Mouse (Mus musculus) forebrain, postnatal 0 days (tissue): ENCODE results near the gene Msi2. TPM values are rescaled to one million over a fixed set of nuclear protein-coding genes. Genes with fewer than 3 reads are reported as not detected.

ENCODE experiments used
- ATAC-seq: fragments of 200-750 bp; cut with Nextera tagmentation; 2 replicates; pipeline ENCODE4 v1.8.0; 2017; ENCODE audit warnings: mild to moderate bottlenecking, moderate library complexity
- DNase-seq: peaks from one replicate; pipeline ENCODE4 v3.0.0-alpha.2; 2015
- H3K27ac ChIP-seq: fragments of 300-500 bp; sonication (generic); 2 replicates; pipeline ENCODE4 v1.5.1; 2014; ENCODE audit warnings: low read depth, mild to moderate bottlenecking, antibody characterized with exemption, low read length, moderate library complexity, mixed read lengths
- H3K27me3 ChIP-seq: fragments of 300-500 bp; sonication (generic); 2 replicates; pipeline ENCODE4 v1.6.1; 2014; ENCODE audit warnings: mild to moderate bottlenecking, low read length, mixed read lengths; ENCODE audit not compliant: insufficient read depth
- H3K36me3 ChIP-seq: fragments of 300-500 bp; sonication (generic); 2 replicates; pipeline ENCODE4 v1.6.1; 2014; ENCODE audit warnings: mild to moderate bottlenecking, moderate library complexity; ENCODE audit not compliant: insufficient read depth
- H3K4me1 ChIP-seq: fragments of 300-500 bp; sonication (generic); 2 replicates; pipeline ENCODE4 v1.6.1; 2014; ENCODE audit warnings: antibody characterized with exemption; ENCODE audit not compliant: insufficient read depth
- H3K4me2 ChIP-seq: fragments of 300-500 bp; sonication (generic); 2 replicates; pipeline ENCODE4 v1.6.1; 2014; ENCODE audit warnings: low read depth, mild to moderate bottlenecking, moderate library complexity
- H3K4me3 ChIP-seq: fragments of 300-500 bp; sonication (generic); 2 replicates; pipeline ENCODE4 v1.5.1; 2014; ENCODE audit warnings: low read depth, low read length, mixed read lengths
- H3K9ac ChIP-seq: fragments of 300-500 bp; sonication (generic); 2 replicates; pipeline ENCODE4 v1.6.1; 2014; ENCODE audit warnings: mild to moderate bottlenecking
- H3K9me3 ChIP-seq: fragments of 300-500 bp; sonication (generic); 2 replicates; pipeline ENCODE4 v1.6.1; 2016; ENCODE audit warnings: low read length
- CTCF ChIP-seq: sonication (generic); IDR thresholded peaks from 2 replicates; pipeline ENCODE4 v1.5.1; 2016; ENCODE audit warnings: antibody characterized with exemption, control low read depth, low read depth
- WGBS: fragments of 180-500 bp; shearing (Covaris S2); extraction: QIAGEN DNeasy Blood & Tissue Kit; methylation state at CpG from one replicate; pipeline ENCODE4 v1.1.7; 2014; 5-methylcytosine and 5-hydroxymethylcytosine counted together
- polyA plus RNA-seq: library from polyadenylated mRNA; unstranded; fragments of >200 nt; fragmentation: Nextera tagmentation; extraction: Ambion mirVana; gene quantifications from 2 replicates; pipeline ENCODE4 v1.2.1, GENCODE M21; 2015
- total RNA-seq: library from RNA; depleted of rRNA; stranded (reverse); fragments of >200 nt; gene quantifications from 2 replicates; pipeline ENCODE4 v1.2.3, GENCODE M21; 2014

Msi2 gene
- total and polyA plus RNA-seq, 2 experiments from 2014 or later, result 18.5 to 107 TPM

GRCm38 (mm10) chr11:88583866-88584265 lies 134.4 kb downstream of the Msi2 start:
- no peak for TF ChIP-seq CTCF
- WGBS, result 13% methylated on average over 6 of the region's 6 CpGs
- Histone ChIP-seq H3K4me1 (peaks cover 29% of the 10 kb centered on the region), H3K27me3 (no peaks in the 10 kb centered on the region), H3K27ac (peak overlapping the region; percentile 71), H3K9me3 (no peaks in the 10 kb centered on the region), H3K36me3 (no peaks in the 10 kb centered on the region), H3K9ac (no peak overlapping the region), H3K4me2 (no peak overlapping the region), H3K4me3 (no peak overlapping the region)
- DNase-seq (no peak), ATAC-seq (no peak)

GRCm38 (mm10) chr11:88583259-88583833 lies 135.0 kb downstream of the Msi2 start:
- no peaks in the 10 kb centered on the region for H3K27me3 ChIP-seq
- H3K4me1 ChIP-seq, result peaks cover 29% of the 10 kb centered on the region
- H3K36me3 ChIP-seq, result no peaks in the 10 kb centered on the region
- H3K27ac ChIP-seq, result peak overlapping the region; percentile 71
- TF ChIP-seq CTCF, result no peak
- no peak overlapping the region for H3K9ac ChIP-seq
- WGBS, result 10% methylated on average over 8 of the region's 8 CpGs
- no peak overlapping the region for H3K4me3 ChIP-seq
- no peak overlapping the region for H3K4me2 ChIP-seq
- H3K9me3 ChIP-seq, result no peaks in the 10 kb centered on the region
- ATAC-seq (peak; percentile 76), DNase-seq (peak; percentile 70)

- no peaks in the 10 kb centered on the region for H3K9me3 ChIP-seq
- no peak overlapping the region for H3K9ac ChIP-seq
- WGBS, result 6% methylated on average over 7 of the region's 7 CpGs
- no peaks in the 10 kb centered on the region for H3K27me3 ChIP-seq
- no peak for TF ChIP-seq CTCF
- H3K27ac ChIP-seq, result peak overlapping the region; percentile 71
- no peaks in the 10 kb centered on the region for H3K36me3 ChIP-seq
- peaks cover 29% of the 10 kb centered on the region for H3K4me1 ChIP-seq
- DNase-seq (peak; percentile 51), ATAC-seq (peak; percentile 13; the same call in 1 of the 2 replicates)
- no peak overlapping the region for H3K4me3 ChIP-seq
- H3K4me2 ChIP-seq, result peak overlapping the region; percentile 19
Measured at GRCm38 (mm10) chr11:88582781-88583180, 135.5 kb downstream of the Msi2 start.

- no peaks in the 10 kb centered on the region for H3K27me3 ChIP-seq
- H3K9ac ChIP-seq, result no peak overlapping the region
- no peaks in the 10 kb centered on the region for H3K9me3 ChIP-seq
- peak overlapping the region; percentile 19 for H3K4me2 ChIP-seq
- WGBS, result 11% methylated on average over 13 of the region's 13 CpGs
- peak overlapping the region; percentile 71 for H3K27ac ChIP-seq
- no peaks in the 10 kb centered on the region for H3K36me3 ChIP-seq
- DNase-seq, result no peak
- no peak overlapping the region for H3K4me3 ChIP-seq
- H3K4me1 ChIP-seq, result peaks cover 29% of the 10 kb centered on the region
- ATAC-seq, result no peak; the same call in 1 of the 2 replicates
- no peak for TF ChIP-seq CTCF
Measured at GRCm38 (mm10) chr11:88582021-88582707, 136.1 kb downstream of the Msi2 start.

GRCm38 (mm10) chr11:88581375-88581774 lies 136.9 kb downstream of the Msi2 start:
- Histone ChIP-seq H3K4me3 (no peak overlapping the region), H3K4me2 (no peak overlapping the region), H3K36me3 (no peaks in the 10 kb centered on the region), H3K4me1 (peaks cover 37% of the 10 kb centered on the region), H3K27me3 (no peaks in the 10 kb centered on the region), H3K27ac (no peak overlapping the region), H3K9ac (no peak overlapping the region), H3K9me3 (no peaks in the 10 kb centered on the region)
- WGBS, result 44% methylated on average over 7 of the region's 7 CpGs
- DNase-seq, result no peak
- no peak for TF ChIP-seq CTCF
- ATAC-seq, result no peak

GRCm38 (mm10) chr11:88578700-88579099 lies 139.6 kb downstream of the Msi2 start:
- H3K9ac ChIP-seq, result no peak overlapping the region
- peaks cover 37% of the 10 kb centered on the region for H3K4me1 ChIP-seq
- H3K27me3 ChIP-seq, result no peaks in the 10 kb centered on the region
- no peaks in the 10 kb centered on the region for H3K9me3 ChIP-seq
- TF ChIP-seq CTCF, result no peak
- no peaks in the 10 kb centered on the region for H3K36me3 ChIP-seq
- 53% methylated on average over 2 of the region's 2 CpGs for whole genome bisulfite sequencing
- H3K4me2 ChIP-seq, result no peak overlapping the region
- ATAC-seq (no peak), DNase-seq (no peak)
- H3K4me3 ChIP-seq, result no peak overlapping the region
- no peak overlapping the region for H3K27ac ChIP-seq

GRCm38 (mm10) chr11:88577076-88577475 lies 141.2 kb downstream of the Msi2 start:
- TF ChIP-seq CTCF, result no peak
- H3K4me1 ChIP-seq, result peaks cover 24% of the 10 kb centered on the region
- no peak overlapping the region for H3K4me2 ChIP-seq
- no peak overlapping the region for H3K27ac ChIP-seq
- H3K9ac ChIP-seq, result no peak overlapping the region
- 26% methylated on average over 7 of the region's 7 CpGs for WGBS
- DNase-seq (peak; percentile 60), ATAC-seq (peak; percentile 68)
- H3K9me3 ChIP-seq, result no peaks in the 10 kb centered on the region
- no peaks in the 10 kb centered on the region for H3K27me3 ChIP-seq
- no peaks in the 10 kb centered on the region for H3K36me3 ChIP-seq
- no peak overlapping the region for H3K4me3 ChIP-seq
